Comparison of ENCODE assay signal across 8 mouse cellular contexts in genomic region chr5:142822286-142823095, GRCm38 (mm10). TPM values are rescaled to one million over a fixed set of nuclear protein-coding genes. Genes with fewer than 3 reads are reported as not detected.
DNase-seq lines count a peak whose midpoint lies in the region; ATAC-seq and TF ChIP-seq lines count a peak whose summit lies in the region.

No protein-coding gene starts in this region.

- peak; percentile 61 for DNase-seq in cerebellum, adult 8-10 months
- DNase-seq in gastrocnemius, adult 2 months: peak; percentile 66
- peak; percentile 27 for DNase-seq in induced T-regulatory cell, adult 2 months (ENCODE audit: low read depth)
- peak; percentile 66 for DNase-seq in liver, embryonic 11.5 days (ENCODE audit: low spot score)
- DNase-seq in neural tube, embryonic 11.5 days (ENCODE audit: low spot score): peak; percentile 75
- no peak for DNase-seq in T-cell, adult 2 months (ENCODE audit: low spot score)

- no peaks in the 10 kb centered on the region for H3K36me3 ChIP-seq in erythroblast, embryonic 14.5 days (ENCODE audit: control insufficient read depth)
- no peaks in the 10 kb centered on the region for H3K36me3 ChIP-seq in liver, embryonic 11.5 days (ENCODE audit: control insufficient read depth, insufficient read depth, low read length)
- no peaks in the 10 kb centered on the region for H3K36me3 ChIP-seq in neural tube, embryonic 11.5 days (ENCODE audit: control insufficient read depth, insufficient read depth, low read length)

- WGBS in liver, embryonic 11.5 days: 2% methylated on average over 36 of the region's 36 CpGs
- WGBS in neural tube, embryonic 11.5 days: under 1% methylated on average over 35 of the region's 36 CpGs

- no peak for ATAC-seq in erythroblast, adult 5-6 weeks (replicated peaks; ENCODE audit: low FRiP score, poor library complexity, severe bottlenecking)
- no peak for ATAC-seq in liver, embryonic 11.5 days (replicated peaks; ENCODE audit: low FRiP score)
- ATAC-seq in neural tube, embryonic 11.5 days (ENCODE audit: insufficient read depth, low FRiP score, low TSS enrichment): no peak

- peak overlapping the region; percentile 46 for H3K4me3 ChIP-seq in erythroblast, embryonic 14.5 days (replicated peaks)
- peak overlapping the region; percentile 99 for H3K4me3 ChIP-seq in gastrocnemius, adult 2 months
- peak overlapping the region; percentile 74 for H3K4me3 ChIP-seq in liver, embryonic 11.5 days (ENCODE audit: low read depth, low read length)
- H3K4me3 ChIP-seq in neural tube, embryonic 11.5 days (ENCODE audit: low read depth, low read length): peak overlapping the region; percentile 98

- H3K27me3 ChIP-seq in erythroblast, embryonic 14.5 days (ENCODE audit: control insufficient read depth): peaks cover 92% of the 10 kb centered on the region
- H3K27me3 ChIP-seq in liver, embryonic 11.5 days (replicated peaks; ENCODE audit: control insufficient read depth, insufficient read depth, low read length): peaks cover 76% of the 10 kb centered on the region
- H3K27me3 ChIP-seq in neural tube, embryonic 11.5 days (ENCODE audit: control insufficient read depth, insufficient read depth, low read length): no peaks in the 10 kb centered on the region

- no peak for TF ChIP-seq CTCF in gastrocnemius, adult 2 months (IDR thresholded peaks at IDR 0.05)

- peaks cover 21% of the 10 kb centered on the region; the same call in 1 of the 2 replicates for H3K9me3 ChIP-seq in erythroblast, embryonic 14.5 days (ENCODE audit: control insufficient read depth, low read length)
- no peaks in the 10 kb centered on the region for H3K9me3 ChIP-seq in liver, embryonic 11.5 days (ENCODE audit: control insufficient read depth, low read length)
- no peaks in the 10 kb centered on the region for H3K9me3 ChIP-seq in neural tube, embryonic 11.5 days (ENCODE audit: control insufficient read depth, low read length)

- H3K4me1 ChIP-seq in erythroblast, embryonic 14.5 days (ENCODE audit: control insufficient read depth): peaks cover 8% of the 10 kb centered on the region
- peaks cover 16% of the 10 kb centered on the region for H3K4me1 ChIP-seq in liver, embryonic 11.5 days (replicated peaks; ENCODE audit: control insufficient read depth, insufficient read depth, low read length)
- peaks cover 14% of the 10 kb centered on the region for H3K4me1 ChIP-seq in neural tube, embryonic 11.5 days (ENCODE audit: control insufficient read depth, insufficient read depth, low read length)

- H3K4me2 ChIP-seq in liver, embryonic 11.5 days: peak overlapping the region; percentile 84
- H3K4me2 ChIP-seq in neural tube, embryonic 11.5 days (ENCODE audit: low read depth): peak overlapping the region; percentile 78

- peak overlapping the region; percentile 100 for H3K27ac ChIP-seq in gastrocnemius, adult 2 months
- H3K27ac ChIP-seq in liver, embryonic 11.5 days (ENCODE audit: low read depth, low read length): peak overlapping the region; percentile 97
- peak overlapping the region; percentile 100 for H3K27ac ChIP-seq in neural tube, embryonic 11.5 days (ENCODE audit: low read depth, low read length)

- peak overlapping the region; percentile 77 for H3K9ac ChIP-seq in liver, embryonic 11.5 days (ENCODE audit: low read depth, low read length)
- peak overlapping the region; percentile 100 for H3K9ac ChIP-seq in neural tube, embryonic 11.5 days (ENCODE audit: low read length)

- intact Hi-C loops in gastrocnemius, adult 2 months (cut with DNase I): loop anchor here (2.0 to 5.0 kb wide), 3 partner anchors 55 to 108 kb away; partner anchors contain the start of gene Actb

RNA-seq across cellular contexts. Expression of gene Tnrc18, which starts 5.0 kb away (rescaled TPM):
- polyA plus RNA-seq in erythroblast, embryonic 14.5 days (2012): 0.97 and 1.5 TPM in 2 replicates
- 5.4 and 7.9 TPM in 2 replicates for total RNA-seq in erythroblast, adult 5-6 weeks (2015; ENCODE audit: low replicate concordance)
- total RNA-seq in erythroblast, adult 5-6 weeks (2017; ENCODE audit: low replicate concordance): 5.0 and 6.0 TPM in 2 replicates
- 10 to 100 TPM; 31.5 to 32.0 TPM for total RNA-seq in gastrocnemius, adult 2 months (2021)
- 10.9 and 11.1 TPM in 2 replicates for polyA plus RNA-seq in liver, embryonic 11.5 days (2014; fragmentation: Nextera tagmentation; extraction: Ambion mirVana)
- 32.5 and 34.7 TPM in 2 replicates for polyA plus RNA-seq in neural tube, embryonic 11.5 days (2014; fragmentation: Nextera tagmentation; extraction: Ambion mirVana)

Comparison
In these comparisons a context has a peak if more than half of its experiments do, and no peak if none do; other contexts are left out.
1. H3K4me3 ChIP-seq: peak in every context shown above with its lines; median percentile 99 in gastrocnemius, adult 2 months; 98 in neural tube, embryonic 11.5 days; 74 in liver, embryonic 11.5 days; 46 in erythroblast, embryonic 14.5 days.